Mouse (Mus musculus) CD4-positive helper T cell, adult 2 months (primary cell): Measurements from ENCODE around the gene Gm5269.

Experiments used
- DNase-seq: peaks from one replicate; pipeline ENCODE4 v3.0.0-alpha.2; 2012; ENCODE audit warnings: low read depth, missing footprints, low spot score

Gm5269 gene

DNA sequence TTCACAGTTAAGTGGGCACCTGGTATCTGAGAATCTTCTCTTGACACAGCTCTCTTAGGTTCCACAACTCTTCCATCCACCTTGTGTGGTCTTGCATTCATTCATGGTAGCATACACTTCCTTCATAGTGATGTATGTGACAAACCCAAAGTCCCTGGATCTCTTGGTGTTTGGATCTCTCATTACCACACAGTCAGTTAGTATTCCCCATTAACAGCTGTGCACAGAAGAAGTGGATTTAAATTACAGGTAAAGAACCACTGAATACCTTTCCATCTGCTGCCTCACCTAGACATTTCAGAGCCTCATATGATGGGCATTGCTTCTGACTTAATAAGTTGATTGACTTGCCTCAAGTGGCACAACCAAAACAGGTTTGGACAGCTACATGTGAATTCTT, at the start of gene Gm5269:
Gene Gm5269, minus strand, starts transcription at position 101 of the 400 bp plus-strand sequence.
- DNase-seq = no peak

DNA sequence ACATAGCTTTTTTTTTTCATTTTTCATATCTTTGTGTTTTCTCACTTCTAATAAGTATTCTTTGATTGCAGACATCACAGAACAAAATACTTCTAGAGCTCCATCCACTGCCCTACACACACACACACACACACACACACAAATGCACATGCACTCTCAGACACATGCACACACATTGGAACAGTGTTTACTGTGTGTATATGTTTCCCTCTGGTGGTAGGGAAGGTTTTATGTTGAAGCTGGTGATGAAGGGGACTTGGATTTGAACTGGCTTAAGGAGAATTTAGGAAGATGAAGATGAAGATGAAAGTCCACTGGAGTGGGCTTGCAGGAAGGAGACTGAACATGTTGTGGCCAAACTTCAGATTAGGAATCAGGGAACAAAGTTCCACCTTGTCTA, 41.1 kb upstream of the Gm5269 start:
- DNase-seq = no peak

DNA sequence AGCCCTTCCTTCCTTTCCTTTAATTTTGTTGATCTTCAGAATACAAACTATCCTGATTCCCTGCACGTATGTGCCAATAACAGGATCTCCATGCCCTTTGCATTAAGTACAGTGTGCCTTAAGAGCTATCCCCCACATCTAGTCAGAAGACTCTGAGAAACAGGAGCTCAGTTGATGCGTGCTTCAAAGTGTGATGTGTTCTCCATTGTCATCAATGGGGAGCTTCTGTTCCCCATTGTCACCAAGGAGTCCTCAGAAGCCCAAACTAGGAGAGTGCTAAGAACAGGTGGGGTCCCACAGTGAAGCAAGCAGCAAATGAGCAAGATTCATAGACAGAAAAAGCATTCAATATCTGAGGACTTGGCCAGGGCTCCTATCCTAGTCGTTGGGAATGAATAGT, 36.8 kb upstream of the Gm5269 start:
- no peak for DNase-seq

DNA sequence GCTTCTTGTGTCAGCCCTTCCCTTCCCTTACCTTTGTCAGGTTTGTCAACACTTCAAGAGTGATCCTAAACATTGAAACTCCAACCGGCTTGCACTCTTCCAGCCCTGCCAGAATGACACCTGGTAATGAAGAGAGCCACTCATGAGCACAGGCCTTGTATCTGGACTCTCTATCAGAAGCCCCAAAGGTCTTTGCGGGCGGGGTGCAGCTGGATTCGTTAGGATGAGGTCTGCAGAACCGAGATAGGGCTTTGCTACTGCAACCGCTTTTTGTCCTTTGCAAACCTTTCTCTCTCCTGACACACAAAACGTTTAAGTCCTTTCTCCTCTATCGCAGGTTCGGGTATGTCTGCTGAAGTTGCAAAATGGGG, 36.3 kb upstream of the Gm5269 start, which contains the start of gene Slc40a1:
Gene Slc40a1, minus strand, starts transcription at position 131 of the 371 bp plus-strand sequence.
- DNase-seq = no peak

DNA sequence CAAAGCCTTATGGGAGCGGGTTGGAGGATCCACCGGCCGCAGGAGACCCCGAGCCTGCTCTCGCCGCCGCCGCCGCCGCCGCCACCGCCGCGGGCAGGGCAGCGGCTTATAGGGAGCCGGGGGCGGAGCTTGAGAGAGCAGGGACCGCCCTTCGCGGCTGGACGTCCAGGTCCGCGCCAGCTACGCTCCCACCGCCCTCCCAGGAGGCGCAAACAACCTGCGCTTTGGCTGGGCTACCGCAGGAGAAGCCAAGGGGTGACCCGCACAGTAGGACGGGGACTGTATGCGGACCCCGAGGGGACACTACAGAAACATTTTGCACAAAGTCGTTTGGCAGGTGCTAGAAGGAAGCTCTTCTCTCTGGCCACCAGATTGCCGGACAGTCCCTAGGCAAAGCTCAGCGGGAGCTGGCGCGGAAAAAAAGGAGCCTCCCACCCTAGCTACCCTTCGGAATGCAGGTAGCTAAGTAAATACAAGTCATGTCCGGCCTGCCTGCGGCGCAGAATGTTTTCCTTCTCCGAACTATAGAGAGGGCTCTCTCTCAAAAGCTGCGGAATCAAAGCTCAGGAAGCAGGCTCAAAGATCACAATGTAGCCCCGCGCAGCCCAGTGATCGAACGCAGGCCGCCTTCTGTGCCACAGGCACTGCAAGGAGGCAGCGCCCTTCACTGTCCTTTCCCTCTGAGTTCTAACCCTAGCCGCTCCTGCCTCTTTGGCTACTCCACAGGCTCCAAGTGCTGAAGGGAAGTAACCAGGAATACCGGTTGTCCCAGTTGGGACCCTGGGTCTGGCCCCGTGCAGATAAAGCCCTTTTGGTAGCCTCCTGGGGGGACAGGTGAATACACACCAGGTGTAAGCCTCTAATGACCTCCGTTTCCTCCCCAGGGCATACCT, 35.7 kb upstream of the Gm5269 start:
- no peak for DNase-seq

DNA sequence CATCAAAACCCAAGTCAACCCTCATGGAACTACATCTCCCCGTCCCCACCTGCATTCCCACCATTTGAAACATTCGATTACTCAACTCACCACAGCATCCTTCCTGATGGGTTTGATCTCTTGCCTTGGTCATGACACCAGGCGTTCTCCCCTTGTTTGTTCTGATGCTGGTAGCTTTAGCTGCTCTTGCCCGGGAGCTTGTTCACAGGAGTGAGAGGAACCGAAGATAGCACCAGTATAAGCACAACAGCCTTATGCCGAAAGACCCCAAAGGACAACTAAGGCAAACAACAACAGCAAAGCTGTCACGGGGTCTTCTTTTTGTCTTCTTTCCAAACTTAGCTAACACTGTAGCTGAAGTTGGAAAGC, 35.0 kb upstream of the Gm5269 start:
- DNase-seq = no peak

DNA sequence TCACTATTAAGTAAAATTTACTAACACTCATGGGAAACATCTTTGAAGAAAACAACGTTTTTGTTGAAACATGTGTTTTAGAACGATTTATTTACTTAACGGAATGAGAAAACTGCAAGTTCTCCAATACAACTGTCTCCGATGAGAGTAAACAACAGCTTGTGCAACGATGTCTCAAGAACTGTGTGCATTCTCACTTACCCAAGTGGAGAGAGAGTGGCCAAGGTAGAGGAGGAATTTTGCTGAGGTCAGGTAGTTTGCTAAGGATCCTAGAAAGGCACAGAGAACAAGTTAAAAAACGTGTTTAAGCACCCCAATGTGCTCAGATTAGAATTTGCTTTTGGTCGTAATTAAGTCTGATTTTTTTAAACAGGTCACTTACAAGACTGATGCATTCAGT, 34.4 kb upstream of the Gm5269 start:
- DNase-seq = no peak

DNA sequence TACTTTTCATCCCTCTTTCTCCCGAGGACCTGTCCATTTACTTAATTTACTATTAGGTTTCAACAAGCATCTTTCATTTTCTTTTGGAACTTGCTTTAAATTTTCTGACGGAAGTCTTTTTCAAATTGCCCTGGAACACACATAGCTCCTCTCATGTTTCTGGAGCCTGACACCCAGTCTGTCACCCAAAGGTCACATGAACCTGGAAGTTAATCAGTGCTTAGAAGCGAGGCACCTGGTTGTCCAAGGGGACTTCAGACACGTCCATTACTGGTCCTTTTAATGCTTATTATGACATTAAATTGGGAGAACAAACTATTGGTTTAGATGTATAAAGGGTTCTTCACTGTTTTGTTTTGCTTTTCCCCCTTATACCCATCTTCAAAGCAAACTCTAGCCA, 33.2 kb upstream of the Gm5269 start:
- DNase-seq = no peak

DNA sequence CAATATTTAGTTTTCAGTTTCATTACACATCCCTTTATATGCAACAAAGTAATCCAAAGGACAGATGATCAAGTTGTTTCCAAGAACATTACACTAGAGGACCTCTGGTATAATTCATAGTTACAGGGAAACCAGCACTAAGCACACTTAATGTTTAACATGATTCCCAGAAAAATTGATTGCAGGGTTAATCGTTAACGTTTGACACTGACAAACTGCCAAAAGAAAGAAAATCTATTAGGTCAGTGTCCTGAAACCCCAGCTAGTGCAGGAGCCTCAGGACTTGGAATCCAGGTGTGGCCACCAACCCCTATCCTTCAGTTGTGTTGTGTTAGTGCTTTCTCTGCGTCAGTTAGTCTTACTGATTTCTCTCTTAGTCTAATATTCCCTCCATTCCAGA, 30.6 kb upstream of the Gm5269 start:
- no peak for DNase-seq

DNA sequence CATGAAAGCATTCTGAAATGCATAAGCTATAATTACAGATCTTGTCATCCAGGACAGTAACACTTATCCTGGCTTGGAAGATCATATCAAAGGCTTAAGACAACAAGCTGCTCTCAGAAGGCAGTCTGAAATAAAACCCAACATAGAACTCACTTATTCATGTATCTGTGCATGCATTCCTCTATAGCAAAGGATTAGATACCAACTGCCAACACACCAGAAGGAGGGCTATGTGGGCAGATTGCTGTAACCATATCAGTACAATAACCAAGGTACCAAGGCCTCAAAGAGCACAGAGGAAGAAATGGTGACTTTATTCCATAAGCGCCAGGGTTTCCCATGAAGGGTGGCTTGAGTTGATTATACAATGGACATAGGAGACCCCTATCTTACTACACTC, 29.7 kb upstream of the Gm5269 start:
- no peak for DNase-seq

DNA sequence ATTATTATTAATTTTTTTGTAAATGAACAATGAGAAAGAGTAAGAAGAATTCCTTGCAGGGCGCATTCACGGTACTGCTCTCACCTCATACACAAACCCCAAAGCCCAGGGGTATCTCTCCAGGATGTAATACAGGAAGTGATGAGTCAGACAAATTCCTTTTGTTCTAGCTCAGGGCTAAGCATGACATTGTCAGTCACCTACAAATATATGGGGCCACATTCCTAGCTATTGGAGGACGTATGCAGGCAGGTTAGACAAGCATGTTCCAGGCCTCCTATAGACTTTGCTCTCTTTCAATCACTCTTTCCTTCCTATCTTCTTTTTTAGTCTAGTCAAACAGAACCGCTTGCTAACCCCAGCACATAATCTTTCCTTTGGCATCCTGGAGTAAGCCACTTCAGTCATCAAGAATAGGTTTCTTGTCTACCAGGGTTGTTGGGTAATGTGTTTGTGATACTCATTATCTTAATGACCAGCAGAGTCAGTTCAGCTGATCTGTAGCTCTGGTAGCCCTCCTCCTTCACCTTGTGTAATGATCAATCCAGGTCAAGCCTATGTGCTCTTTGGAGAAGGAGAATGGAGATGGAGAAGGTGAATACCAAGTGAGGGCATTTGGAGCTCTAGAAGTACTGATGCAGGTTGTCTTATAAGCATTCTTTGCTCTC, 27.2 kb upstream of the Gm5269 start:
- DNase-seq = no peak

DNA sequence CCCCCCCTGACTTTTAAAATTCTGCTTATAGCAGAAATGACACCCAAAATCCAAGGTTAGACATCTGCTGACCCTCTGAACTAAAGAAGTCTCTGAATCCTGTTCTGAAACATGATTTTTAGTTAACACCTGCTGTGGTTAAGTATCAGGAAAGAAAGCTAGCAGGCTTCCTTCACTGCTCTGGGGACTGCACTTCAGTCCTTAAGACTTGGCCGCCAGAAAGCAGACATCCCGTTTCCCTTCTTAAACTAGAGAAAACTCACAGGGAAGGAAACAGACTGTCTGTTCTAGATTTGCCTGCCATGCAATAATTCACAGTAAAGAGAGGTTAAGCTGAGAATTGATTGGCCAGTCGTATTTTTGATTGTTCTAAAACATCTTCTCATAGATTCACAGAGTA, 26.1 kb upstream of the Gm5269 start:
- DNase-seq = no peak

DNA sequence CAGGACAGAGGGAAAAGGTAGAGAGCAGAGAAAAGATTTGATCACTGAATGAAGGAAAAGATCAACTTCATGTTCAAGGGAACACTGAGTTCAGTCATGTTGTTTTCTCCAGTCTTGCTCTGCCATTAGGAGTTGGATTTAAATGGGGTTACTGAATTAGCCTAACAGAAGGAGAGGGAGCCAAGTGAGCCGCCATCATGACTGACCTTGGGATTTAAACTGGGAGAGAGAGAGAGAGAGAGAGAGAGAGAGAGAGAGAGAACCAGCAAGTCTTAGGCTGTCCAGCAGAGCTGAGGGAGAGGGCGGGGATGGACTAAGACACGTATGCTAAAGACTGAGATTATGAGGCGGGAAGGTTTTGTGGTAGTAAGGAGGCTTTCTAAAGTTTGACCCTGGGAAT, 24.2 kb upstream of the Gm5269 start:
- no peak for DNase-seq

DNA sequence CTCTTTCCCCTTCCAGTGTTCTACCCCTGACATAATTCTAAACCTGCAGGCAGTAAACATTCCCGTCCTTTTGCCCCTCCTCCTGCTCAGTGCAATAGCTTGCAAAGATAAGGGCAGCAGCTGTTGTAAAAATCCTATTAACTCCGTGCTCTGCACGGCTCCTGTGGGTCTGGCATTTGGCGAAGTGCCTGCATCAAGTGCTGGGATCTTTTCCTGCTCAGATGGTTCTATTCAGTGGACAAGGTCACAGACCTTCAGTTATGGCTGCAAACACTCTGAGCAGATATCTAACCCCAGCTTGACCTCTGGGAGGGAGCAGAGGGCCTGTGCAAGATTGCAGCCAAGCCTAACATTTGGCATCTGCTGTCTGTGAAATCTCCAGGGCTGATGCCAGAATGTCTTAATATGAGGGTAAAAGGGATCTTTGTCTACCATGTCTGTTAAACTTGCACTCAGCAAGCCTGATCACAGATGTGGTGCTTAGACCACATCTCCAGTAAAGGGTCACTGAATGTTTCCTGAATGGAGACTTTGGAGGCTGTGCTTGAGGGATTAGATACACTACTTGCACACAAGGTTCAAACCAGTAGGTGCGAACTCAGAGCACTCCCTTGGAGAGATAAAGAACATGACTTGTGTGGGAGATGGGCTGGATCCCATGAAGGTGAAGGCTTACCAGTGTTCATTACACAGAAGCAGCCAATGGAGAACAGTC, 15.2 kb upstream of the Gm5269 start:
- no peak for DNase-seq

DNA sequence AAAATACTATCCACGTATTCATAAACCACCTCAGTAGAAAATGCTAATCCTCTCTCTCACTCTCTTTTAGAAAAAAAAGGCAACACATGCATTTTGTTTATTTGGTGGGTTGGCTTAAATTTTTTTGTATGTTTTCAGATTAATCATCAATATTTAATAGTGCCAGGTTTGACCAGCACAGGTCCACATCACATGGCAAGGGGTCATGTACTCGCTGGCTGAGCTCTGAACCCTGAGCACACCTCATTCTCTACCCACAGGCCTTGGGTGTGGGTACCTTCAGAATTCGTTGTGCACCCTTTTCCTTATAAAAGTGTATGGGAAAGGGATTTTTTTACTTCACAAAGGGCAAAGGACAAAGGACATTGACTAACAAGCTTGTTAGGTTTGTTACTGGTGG, 14.1 kb upstream of the Gm5269 start:
- DNase-seq = no peak

DNA sequence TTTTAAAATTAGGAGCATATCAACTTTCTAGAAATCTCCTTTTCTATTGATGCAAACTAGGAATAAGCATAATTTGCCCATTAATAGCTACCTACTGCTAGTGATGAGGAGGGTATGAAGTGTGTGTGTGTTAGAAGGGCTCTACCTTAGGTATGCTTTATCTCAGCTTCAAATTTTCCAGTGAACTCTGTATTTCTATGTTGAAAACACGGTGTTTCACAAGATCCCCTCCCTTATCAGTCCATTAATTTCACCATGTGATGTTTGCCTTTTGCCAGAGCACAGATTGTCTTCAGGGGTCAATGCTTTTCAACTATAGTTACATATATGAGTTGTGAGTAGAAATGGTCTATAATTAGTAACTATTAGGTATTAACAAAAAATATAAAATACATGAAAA, 8.0 kb upstream of the Gm5269 start:
- DNase-seq = no peak

DNA sequence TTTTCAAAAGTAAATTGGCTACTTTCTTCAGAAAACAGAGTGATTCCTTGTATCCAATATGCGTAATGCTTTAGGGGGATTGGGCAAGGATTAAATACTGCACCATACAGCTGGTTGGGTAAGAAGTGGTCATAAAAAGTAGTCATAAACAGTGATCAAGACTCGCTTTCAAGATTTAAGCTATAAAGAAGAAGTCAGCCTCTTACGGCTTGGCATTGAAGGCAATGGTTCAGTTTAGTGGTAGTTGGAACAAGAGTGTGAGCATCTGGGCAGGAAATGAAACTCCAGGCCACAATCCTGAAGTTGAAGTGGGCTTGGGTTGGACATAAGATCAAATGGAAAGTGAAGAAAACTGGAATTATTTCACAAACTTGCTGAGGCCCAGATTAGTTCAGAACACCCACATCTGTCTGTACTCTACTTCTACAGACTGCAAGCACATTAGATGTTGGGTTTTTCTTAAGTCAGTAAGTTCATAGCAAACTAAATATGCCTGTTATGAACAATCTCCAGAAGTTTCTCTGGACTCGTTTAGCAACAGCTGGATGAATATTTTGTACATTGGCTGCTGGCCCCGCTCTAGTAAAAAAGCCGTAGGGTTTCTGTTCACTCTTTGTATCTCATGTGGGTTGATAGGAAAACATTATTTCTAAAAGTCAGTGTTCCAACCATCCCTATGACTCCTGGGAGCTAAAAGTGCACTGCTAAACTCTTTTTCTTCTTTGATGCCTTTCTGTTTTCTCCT, 4.3 kb upstream of the Gm5269 start:
- no peak for DNase-seq

DNA sequence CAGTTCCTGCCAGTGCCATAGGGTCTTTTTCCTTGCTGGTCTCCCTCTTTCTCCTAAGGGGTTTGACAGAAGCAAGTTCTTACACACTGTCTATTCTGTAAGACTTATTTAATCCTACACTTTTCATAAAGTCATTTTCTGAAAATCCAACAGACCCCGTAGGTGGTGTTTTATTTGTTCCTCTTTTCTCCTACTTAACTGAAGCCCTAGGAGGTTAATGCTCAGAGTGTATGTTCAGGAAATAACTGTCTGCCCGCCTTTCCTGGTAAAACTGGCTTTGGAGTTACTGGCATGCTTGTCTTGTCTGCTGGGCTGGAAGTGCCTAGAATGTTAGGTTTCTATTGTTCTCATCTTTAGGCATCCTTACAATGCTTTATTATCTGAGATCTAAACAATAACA, 1.9 kb upstream of the Gm5269 start:
- no peak for DNase-seq

DNA sequence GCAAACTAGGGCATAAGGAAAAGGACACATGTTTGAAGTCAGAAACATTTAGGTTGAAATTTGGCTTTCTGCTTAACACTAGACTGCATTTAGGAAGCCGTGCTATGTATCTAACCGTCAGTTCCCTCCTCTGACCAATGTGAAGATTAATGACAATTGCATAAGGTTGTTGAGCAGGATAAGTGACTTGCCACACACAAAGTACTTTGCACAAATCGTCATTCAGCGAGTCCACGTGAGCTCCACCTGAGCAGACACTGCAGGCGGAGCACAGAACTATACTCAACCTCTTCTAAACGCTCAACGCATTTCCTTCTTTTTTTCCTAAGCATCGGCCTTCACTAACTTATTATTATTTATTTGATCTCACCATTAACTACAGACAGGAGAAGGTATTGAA, 3.3 kb downstream of the Gm5269 start:
- DNase-seq = no peak

DNA sequence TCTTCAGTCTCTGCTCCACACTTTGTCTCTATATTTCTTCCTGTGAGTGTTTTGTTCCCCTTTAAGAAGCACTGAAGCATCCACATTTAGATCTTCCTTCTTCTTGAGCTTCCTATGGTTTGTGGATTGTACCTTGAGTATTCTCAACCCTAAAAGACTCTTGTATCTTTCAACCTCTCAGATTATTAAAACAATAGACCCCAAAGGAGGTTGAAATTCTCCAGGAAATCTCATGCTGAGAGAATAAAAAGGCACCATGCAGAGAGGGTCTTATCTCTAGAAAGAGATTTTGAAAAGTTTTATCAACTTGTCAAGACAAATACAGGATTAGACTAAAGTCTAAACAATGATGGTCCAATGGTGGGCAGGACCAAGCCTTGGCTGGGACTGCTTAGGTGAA, 6.7 kb downstream of the Gm5269 start:
- DNase-seq = no peak

DNA sequence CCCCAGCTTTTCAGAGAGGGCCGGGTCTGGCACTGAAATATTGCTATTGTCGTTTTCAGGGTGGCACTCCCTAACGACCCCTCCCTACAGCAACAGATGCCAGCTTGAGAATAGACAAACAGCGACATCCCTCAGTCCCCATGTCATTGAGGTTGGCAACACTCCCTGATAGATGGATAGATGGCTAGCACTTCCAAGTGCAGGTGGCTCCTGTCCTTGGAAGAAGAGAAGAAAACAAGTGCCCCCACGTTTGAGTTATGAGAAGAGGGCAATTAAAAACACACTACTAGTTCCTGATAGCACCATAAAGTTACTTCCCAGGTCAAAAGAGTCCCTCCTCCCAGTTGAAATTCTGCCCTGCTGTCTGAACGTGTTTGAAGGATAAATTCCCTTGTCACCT, 8.0 kb downstream of the Gm5269 start:
- no peak for DNase-seq
